Mouse (Mus musculus): ENCODE results near the gene Ahsa1. TPM values are rescaled to one million over a fixed set of nuclear protein-coding genes. Genes with fewer than 3 reads are reported as not detected.

The Ahsa1 gene
- 63.8 and 64.5 TPM in 2 replicates for polyA plus RNA-seq (2012; rRNA removed)

GRCm38 (mm10) chr12:87266108-87266826 lies at the start of gene Ahsa1, which contains the start of gene Vipas39:
TSS of gene Ahsa1 (plus strand) at chr12:87266479.
TSS of gene Vipas39 (minus strand) at chr12:87266256.
- TF ChIP-seq CTCF (IDR thresholded peaks at IDR 0.05; ENCODE audit: borderline replicate concordance, control insufficient read depth, extremely low read depth, insufficient read depth, low read length, poor library complexity) (no peak), POLR2A (IDR thresholded peaks at IDR 0.05; ENCODE audit: control insufficient read depth, extremely low read depth, insufficient read depth, low read length, poor library complexity) (peak; percentile 89)
- peaks cover 31% of the 10 kb centered on the region for H3K36me3 ChIP-seq (ENCODE audit: control insufficient read depth, insufficient read depth, low read length)
- no peaks in the 10 kb centered on the region for H3K27me3 ChIP-seq (ENCODE audit: control insufficient read depth, insufficient read depth, low read length)
- H3K27ac ChIP-seq (ENCODE audit: control insufficient read depth, insufficient read depth, low read length), result peak within 1 kb of the TSS; percentile 50
- under 1% methylated on average over 31 of the region's 31 CpGs for WGBS
- peak within 1 kb of the TSS; percentile 91 for H3K4me3 ChIP-seq (ENCODE audit: control insufficient read depth, insufficient read depth, low read length)
- H3K4me1 ChIP-seq (replicated peaks; ENCODE audit: control insufficient read depth, insufficient read depth, low read length), result peaks cover 10% of the 10 kb centered on the region
- peak; percentile 86 for DNase-seq

- no peak for DNase-seq
- no peak overlapping the region for H3K27ac ChIP-seq (ENCODE audit: control insufficient read depth, insufficient read depth, low read length)
- no peaks in the 10 kb centered on the region for H3K27me3 ChIP-seq (ENCODE audit: control insufficient read depth, insufficient read depth, low read length)
- no peak for TF ChIP-seq POLR2A (IDR thresholded peaks at IDR 0.05; ENCODE audit: control insufficient read depth, extremely low read depth, insufficient read depth, low read length, poor library complexity)
- TF ChIP-seq CTCF (IDR thresholded peaks at IDR 0.05; ENCODE audit: borderline replicate concordance, control insufficient read depth, extremely low read depth, insufficient read depth, low read length, poor library complexity), result no peak
- no peaks in the 10 kb centered on the region for H3K4me1 ChIP-seq (replicated peaks; ENCODE audit: control insufficient read depth, insufficient read depth, low read length)
- H3K36me3 ChIP-seq (ENCODE audit: control insufficient read depth, insufficient read depth, low read length), result no peaks in the 10 kb centered on the region
- H3K4me3 ChIP-seq (ENCODE audit: control insufficient read depth, insufficient read depth, low read length), result no peak overlapping the region
Measured at GRCm38 (mm10) chr12:87217596-87217995, 48.7 kb upstream of the Ahsa1 start.

GRCm38 (mm10) chr12:87219362-87219761 lies 46.9 kb upstream of the Ahsa1 start:
- H3K4me1 ChIP-seq (replicated peaks; ENCODE audit: control insufficient read depth, insufficient read depth, low read length), result no peaks in the 10 kb centered on the region
- no peak for DNase-seq
- H3K36me3 ChIP-seq (ENCODE audit: control insufficient read depth, insufficient read depth, low read length), result no peaks in the 10 kb centered on the region
- 93% methylated on average over 7 of the region's 7 CpGs for WGBS
- TF ChIP-seq POLR2A (IDR thresholded peaks at IDR 0.05; ENCODE audit: control insufficient read depth, extremely low read depth, insufficient read depth, low read length, poor library complexity), result no peak
- no peak for TF ChIP-seq CTCF (IDR thresholded peaks at IDR 0.05; ENCODE audit: borderline replicate concordance, control insufficient read depth, extremely low read depth, insufficient read depth, low read length, poor library complexity)
- no peaks in the 10 kb centered on the region for H3K27me3 ChIP-seq (ENCODE audit: control insufficient read depth, insufficient read depth, low read length)
- no peak overlapping the region for H3K4me3 ChIP-seq (ENCODE audit: control insufficient read depth, insufficient read depth, low read length)
- H3K27ac ChIP-seq (ENCODE audit: control insufficient read depth, insufficient read depth, low read length), result no peak overlapping the region

- TF ChIP-seq CTCF (IDR thresholded peaks at IDR 0.05; ENCODE audit: borderline replicate concordance, control insufficient read depth, extremely low read depth, insufficient read depth, low read length, poor library complexity) (no peak), POLR2A (IDR thresholded peaks at IDR 0.05; ENCODE audit: control insufficient read depth, extremely low read depth, insufficient read depth, low read length, poor library complexity) (no peak)
Measured at GRCm38 (mm10) chr12:87224950-87225349, 41.3 kb upstream of the Ahsa1 start.

GRCm38 (mm10) chr12:87226801-87227200 lies 39.5 kb upstream of the Ahsa1 start:
- WGBS, result 92% methylated on average over 7 of the region's 7 CpGs

More at GRCm38 (mm10) chr12:87224950-87225349, 41.3 kb upstream of the Ahsa1 start:
- 64% methylated on average over 10 of the region's 10 CpGs for WGBS
- Histone ChIP-seq H3K4me3 (ENCODE audit: control insufficient read depth, insufficient read depth, low read length) (no peak overlapping the region), H3K4me1 (replicated peaks; ENCODE audit: control insufficient read depth, insufficient read depth, low read length) (peaks cover 3% of the 10 kb centered on the region; the same call in 1 of the 2 replicates), H3K36me3 (ENCODE audit: control insufficient read depth, insufficient read depth, low read length) (no peaks in the 10 kb centered on the region), H3K27me3 (ENCODE audit: control insufficient read depth, insufficient read depth, low read length) (no peaks in the 10 kb centered on the region), H3K27ac (ENCODE audit: control insufficient read depth, insufficient read depth, low read length) (no peak overlapping the region)
- peak; percentile 4 for DNase-seq

GRCm38 (mm10) chr12:87229633-87230032 lies 36.6 kb upstream of the Ahsa1 start:
- Histone ChIP-seq H3K27me3 (ENCODE audit: control insufficient read depth, insufficient read depth, low read length) (no peaks in the 10 kb centered on the region), H3K27ac (ENCODE audit: control insufficient read depth, insufficient read depth, low read length) (no peak overlapping the region), H3K4me3 (ENCODE audit: control insufficient read depth, insufficient read depth, low read length) (no peak overlapping the region), H3K4me1 (replicated peaks; ENCODE audit: control insufficient read depth, insufficient read depth, low read length) (peaks cover 3% of the 10 kb centered on the region; the same call in 1 of the 2 replicates), H3K36me3 (ENCODE audit: control insufficient read depth, insufficient read depth, low read length) (no peaks in the 10 kb centered on the region)
- 96% methylated on average over 2 of the region's 2 CpGs for WGBS
- no peak for DNase-seq
- no peak for TF ChIP-seq POLR2A (IDR thresholded peaks at IDR 0.05; ENCODE audit: control insufficient read depth, extremely low read depth, insufficient read depth, low read length, poor library complexity)
- TF ChIP-seq CTCF (IDR thresholded peaks at IDR 0.05; ENCODE audit: borderline replicate concordance, control insufficient read depth, extremely low read depth, insufficient read depth, low read length, poor library complexity), result no peak

More at GRCm38 (mm10) chr12:87226801-87227200, 39.5 kb upstream of the Ahsa1 start:
- no peak for DNase-seq
- no peaks in the 10 kb centered on the region for H3K36me3 ChIP-seq (ENCODE audit: control insufficient read depth, insufficient read depth, low read length)
- TF ChIP-seq POLR2A (IDR thresholded peaks at IDR 0.05; ENCODE audit: control insufficient read depth, extremely low read depth, insufficient read depth, low read length, poor library complexity) (no peak), CTCF (IDR thresholded peaks at IDR 0.05; ENCODE audit: borderline replicate concordance, control insufficient read depth, extremely low read depth, insufficient read depth, low read length, poor library complexity) (no peak)
- no peak overlapping the region for H3K4me3 ChIP-seq (ENCODE audit: control insufficient read depth, insufficient read depth, low read length)
- H3K27me3 ChIP-seq (ENCODE audit: control insufficient read depth, insufficient read depth, low read length), result no peaks in the 10 kb centered on the region
- H3K4me1 ChIP-seq (replicated peaks; ENCODE audit: control insufficient read depth, insufficient read depth, low read length), result peaks cover 3% of the 10 kb centered on the region; the same call in 1 of the 2 replicates
- no peak overlapping the region for H3K27ac ChIP-seq (ENCODE audit: control insufficient read depth, insufficient read depth, low read length)

Measured in thymus, adult 2 months (tissue).